Mouse (Mus musculus): Measurements from ENCODE around the gene Pcx.

- TF ChIP-seq MAX (IDR thresholded peaks at IDR 0.05): no peak
- TF ChIP-seq CTCF (IDR thresholded peaks at IDR 0.05; ENCODE audit: control insufficient read depth, insufficient read depth, insufficient read length): no peak
- TF ChIP-seq MYOG (IDR thresholded peaks at IDR 0.05; ENCODE audit: control insufficient read depth, extremely low read depth, insufficient read length): no peak
- no peak for TF ChIP-seq CEBPB (IDR thresholded peaks at IDR 0.05; ENCODE audit: low read depth)
- TF ChIP-seq USF1 (IDR thresholded peaks at IDR 0.05; ENCODE audit: low read depth): no peak
- no peak for TF ChIP-seq FOSL1 (IDR thresholded peaks at IDR 0.05; ENCODE audit: insufficient read depth, low read length, poor library complexity, severe bottlenecking)
- no peak for TF ChIP-seq MYOD1 (IDR thresholded peaks at IDR 0.05; ENCODE audit: control insufficient read depth, insufficient read length, low read depth)
Measured at GRCm38 (mm10) chr19:4614305-4615150, 104.3 kb downstream of the Pcx start.
